Mouse (Mus musculus) small intestine, adult 2 months (tissue): Measurements from ENCODE around the gene BC029722.

Experiments
- CTCF ChIP-seq: fragments of 200-500 bp; IDR thresholded peaks from 2 replicates; pipeline ENCODE4 v1.5.1; 2012; ENCODE audit warnings: low read depth, mild to moderate bottlenecking, control low read depth, inconsistent platforms, low read length, moderate library complexity, mixed read lengths; ENCODE audit not compliant: insufficient replicate concordance, insufficient read length; ENCODE audit errors: extremely low read depth
- POLR2A ChIP-seq: fragments of 200-500 bp; IDR thresholded peaks from 2 replicates; pipeline ENCODE4 v1.6.1; 2012; ENCODE audit warnings: low read depth, mild to moderate bottlenecking, control low read depth, inconsistent platforms, low read length, moderate library complexity

DNA sequence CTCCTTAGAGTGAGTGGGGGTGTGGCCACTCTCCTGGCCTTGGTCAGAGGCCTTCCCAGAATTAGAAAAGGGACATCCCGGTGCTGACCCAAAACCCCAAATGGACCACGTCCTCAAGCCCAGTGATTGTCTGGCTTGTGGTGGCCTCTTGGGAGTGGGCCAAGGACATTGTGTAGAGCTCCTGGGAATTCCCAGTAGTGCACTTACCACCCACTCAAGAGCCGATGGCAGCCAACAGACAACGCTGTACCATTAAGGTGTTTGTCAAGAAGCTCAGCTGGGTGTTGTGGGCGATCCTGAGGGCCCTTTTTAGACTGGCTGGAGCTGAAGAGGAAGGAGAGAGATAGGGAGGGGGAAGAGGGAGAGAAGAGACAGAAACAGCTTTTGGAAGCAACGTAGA, 34.7 kb downstream of the BC029722 start:
- no peak for TF ChIP-seq CTCF
- TF ChIP-seq POLR2A, result no peak
